ENCODE assay signal across 8 mouse cellular contexts in the genomic region with DNA sequence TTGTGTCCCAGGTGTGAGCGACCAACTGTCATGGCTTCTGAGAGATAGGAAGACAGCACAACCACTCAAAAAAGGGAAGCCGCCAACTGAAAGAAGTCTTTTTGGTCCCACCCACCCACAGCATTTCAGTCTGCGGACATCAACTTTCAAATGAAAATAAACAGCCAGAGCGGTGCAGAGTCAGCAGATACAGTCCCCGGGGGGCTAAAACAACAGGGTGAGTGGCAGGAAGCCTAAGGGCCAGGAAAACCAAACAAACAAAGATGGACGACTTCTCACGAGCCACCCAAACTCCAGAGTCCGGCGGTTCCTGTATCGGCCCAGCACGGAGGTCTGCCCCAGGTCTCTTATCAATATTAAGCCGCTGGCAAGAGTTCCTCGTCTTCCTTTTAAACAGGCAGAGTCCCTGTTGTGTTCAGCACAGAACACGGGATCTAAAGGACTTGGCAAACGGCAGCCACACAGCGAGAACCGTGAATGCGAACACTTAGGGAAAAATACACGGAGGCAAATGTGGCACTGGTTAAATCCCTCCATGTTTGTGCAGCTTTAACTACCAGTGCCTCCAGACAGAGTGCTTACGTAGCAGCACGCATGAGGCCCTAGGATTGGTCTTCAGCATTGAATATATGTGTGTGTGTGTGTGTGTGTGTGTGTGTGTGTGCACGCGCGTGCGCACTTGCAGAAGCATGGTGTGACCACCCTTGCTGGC. TPM values are rescaled to one million over a fixed set of nuclear protein-coding genes. Genes with fewer than 3 reads are reported as not detected.
DNase-seq lines count a peak whose midpoint lies in the region; ATAC-seq lines count a peak whose summit lies in the region.

No protein-coding gene starts in this region.

- H3K9ac ChIP-seq in liver, embryonic 12.5 days = no peak overlapping the region
- H3K9ac ChIP-seq in stomach, embryonic 15.5 days = no peak overlapping the region

- no peak overlapping the region for H3K27ac ChIP-seq in liver, embryonic 12.5 days
- H3K27ac ChIP-seq in stomach, embryonic 15.5 days = no peak overlapping the region

- no peaks in the 10 kb centered on the region for H3K9me3 ChIP-seq in liver, embryonic 12.5 days (replicated peaks)
- no peaks in the 10 kb centered on the region for H3K9me3 ChIP-seq in stomach, embryonic 15.5 days

- 49% methylated on average over 25 of the region's 25 CpGs for WGBS in liver, embryonic 12.5 days (ENCODE audit: insufficient replicate concordance)
- 39% methylated on average over 25 of the region's 25 CpGs for WGBS in stomach, embryonic 15.5 days

- peak; percentile 15 for DNase-seq in thymus, postnatal 4 days
- no peak for DNase-seq in thymus, postnatal 10 days (ENCODE audit: low spot score in 2 of 2)
- DNase-seq in heart, postnatal 14 days = peak; percentile 3 to 19
- no peak for DNase-seq in right cerebral cortex, postnatal 36 days (ENCODE audit: low spot score in 2 of 2)
- DNase-seq in frontal cortex, postnatal 36 days (ENCODE audit: low spot score in 2 of 2) = no peak
- DNase-seq in left cerebral cortex, postnatal 14 days (ENCODE audit: low spot score in 2 of 2) = no peak

- H3K4me2 ChIP-seq in liver, embryonic 12.5 days = peak overlapping the region; percentile 50
- H3K4me2 ChIP-seq in stomach, embryonic 15.5 days = peak overlapping the region; percentile 43

- H3K4me1 ChIP-seq in liver, embryonic 12.5 days = peaks cover 29% of the 10 kb centered on the region
- H3K4me1 ChIP-seq in stomach, embryonic 15.5 days = 0 out of 2 replicates have a peak, but pooled peaks cover 4% of the 10 kb centered on the region

- no peak for ATAC-seq in liver, embryonic 12.5 days
- ATAC-seq in stomach, embryonic 15.5 days (ENCODE audit: insufficient read depth, low FRiP score, low read depth) = no peak

- intact Hi-C loops in heart, postnatal 14 days (cut with DNase I) = no loop called here
- intact Hi-C loops in left cerebral cortex, postnatal 14 days (cut with DNase I) = no loop called here

- peak overlapping the region; percentile 28 for H3K4me3 ChIP-seq in liver, embryonic 12.5 days
- peak overlapping the region; percentile 19 for H3K4me3 ChIP-seq in stomach, embryonic 15.5 days (replicated peaks)

- H3K27me3 ChIP-seq in liver, embryonic 12.5 days (replicated peaks) = no peaks in the 10 kb centered on the region
- H3K27me3 ChIP-seq in stomach, embryonic 15.5 days (replicated peaks) = no peaks in the 10 kb centered on the region

- H3K36me3 ChIP-seq in liver, embryonic 12.5 days = no peaks in the 10 kb centered on the region
- H3K36me3 ChIP-seq in stomach, embryonic 15.5 days = no peaks in the 10 kb centered on the region

RNA-seq across cellular contexts. Expression of gene Cryl1, which starts 53.4 kb away (rescaled TPM):
- 1 to 10 TPM; 7.2 to 7.4 TPM for total RNA-seq in heart, postnatal 14 days (2021)
- 7.2 and 7.3 TPM in 2 replicates for polyA plus RNA-seq in liver, embryonic 12.5 days (2016; fragmentation: Nextera tagmentation; extraction: Ambion mirVana)
- polyA plus RNA-seq in stomach, embryonic 15.5 days (2015; fragmentation: Nextera tagmentation; extraction: Ambion mirVana) = 37.6 and 44.5 TPM in 2 replicates
- total RNA-seq in left cerebral cortex, postnatal 14 days (2021) = 10 to 100 TPM; 21.4 to 22.8 TPM

Comparison
In these comparisons a context has a peak if more than half of its experiments do, and no peak if none do; other contexts are left out.
1. DNase-seq: peak in thymus, postnatal 4 days (single experiment) and heart, postnatal 14 days (2 of 2); none in thymus, postnatal 10 days (0 of 2), right cerebral cortex, postnatal 36 days (0 of 2), frontal cortex, postnatal 36 days (0 of 2) and left cerebral cortex, postnatal 14 days (0 of 2).